Comparison of ENCODE assay signal across 8 mouse cellular contexts in genomic region chr4:149307596-149308490, GRCm38 (mm10). TPM values are rescaled to one million over a fixed set of nuclear protein-coding genes. Genes with fewer than 3 reads are reported as not detected.
DNase-seq lines count a peak whose midpoint lies in the region; ATAC-seq and TF ChIP-seq lines count a peak whose summit lies in the region.

Kif1b (minus strand) TSS chr4:149307693.

- DNase-seq in MEL (ENCODE audit: low read depth, low spot score), result peak; percentile 95
- peak; percentile 97 to 100 for DNase-seq in cerebellum, adult 2 months
- peak; percentile 98 for DNase-seq in forelimb bud, embryonic 11.5 days (ENCODE audit: low read depth, low spot score)
- DNase-seq in layer of hippocampus, adult 9-10 months (ENCODE audit: low spot score), result peak; percentile 98
- peak; percentile 100 for DNase-seq in ovary, postnatal 10 days (ENCODE audit: low spot score)
- DNase-seq in thymus, postnatal 10 days (ENCODE audit: low spot score in 2 of 2), result peak; percentile 92 to 99

- peak; percentile 72 to 98 (median 84) for TF ChIP-seq CTCF in MEL (IDR thresholded peaks at IDR 0.05 in 2 of 3, conservative IDR thresholded peaks at IDR 0.05 in 1 of 3; ENCODE audit: control insufficient read depth in 1 of 3, insufficient read depth in 1 of 3, low read depth in 2 of 3, low read length in 3 of 3, poor library complexity in 1 of 3, severe bottlenecking in 1 of 3)
- TF ChIP-seq CTCF in cerebellum, adult 2 months (IDR thresholded peaks at IDR 0.05; ENCODE audit: borderline replicate concordance, insufficient read depth, low read depth, low read length), result peak; percentile 84

- H3K4me3 ChIP-seq in MEL (ENCODE audit: control insufficient read depth in 1 of 2, insufficient read depth in 1 of 2, low read depth in 2 of 2, low read length in 2 of 2), result peak within 1 kb of the TSS; percentile 76 to 91
- peak within 1 kb of the TSS; percentile 88 for H3K4me3 ChIP-seq in cerebellum, adult 2 months (replicated peaks; ENCODE audit: insufficient read depth, low read depth, low read length)
- peak within 1 kb of the TSS; percentile 64 for H3K4me3 ChIP-seq in lung, embryonic 16.5 days (ENCODE audit: low read length)

- WGBS in cerebellum, adult 2 months, result under 1% methylated on average over 79 of the region's 79 CpGs
- WGBS in lung, embryonic 16.5 days, result under 1% methylated on average over 79 of the region's 79 CpGs

- H3K79me2 ChIP-seq in MEL (ENCODE audit: control insufficient read depth, insufficient read depth, low read length, poor library complexity), result peaks cover 5% of the 10 kb centered on the region

- H3K4me1 ChIP-seq in MEL (ENCODE audit: control insufficient read depth in 1 of 2, insufficient read depth in 2 of 2, low read length in 2 of 2), result peaks cover 4 to 13% of the 10 kb centered on the region in 2 experiments
- peaks cover 7% of the 10 kb centered on the region; the same call in 1 of the 2 replicates for H3K4me1 ChIP-seq in cerebellum, adult 2 months (ENCODE audit: control insufficient read depth, insufficient read depth, low read length)
- peaks cover 23% of the 10 kb centered on the region for H3K4me1 ChIP-seq in lung, embryonic 16.5 days (replicated peaks; ENCODE audit: control insufficient read depth, insufficient read depth, low read length)

- peaks cover 0 to 3% of the 10 kb centered on the region in 2 experiments; a peak in 1 of 4 replicates for H3K36me3 ChIP-seq in MEL (ENCODE audit: control insufficient read depth in 1 of 2, insufficient read depth in 2 of 2, low read length in 2 of 2)
- H3K36me3 ChIP-seq in lung, embryonic 16.5 days (ENCODE audit: control insufficient read depth, insufficient read depth, low read length), result no peaks in the 10 kb centered on the region

- no peaks in the 10 kb centered on the region for H3K9me3 ChIP-seq in MEL (replicated peaks; ENCODE audit: insufficient read depth, low read length)
- no peaks in the 10 kb centered on the region for H3K9me3 ChIP-seq in lung, embryonic 16.5 days (ENCODE audit: control insufficient read depth, low read length)

- peak within 1 kb of the TSS; percentile 82 for H3K9ac ChIP-seq in MEL (ENCODE audit: control insufficient read depth, low read depth, low read length, poor library complexity, severe bottlenecking)
- peak within 1 kb of the TSS; percentile 89 for H3K9ac ChIP-seq in lung, embryonic 16.5 days (ENCODE audit: low read length)

- peak within 1 kb of the TSS; percentile 80 for H3K4me2 ChIP-seq in lung, embryonic 16.5 days (ENCODE audit: low read depth, low read length)

- H3K27me3 ChIP-seq in MEL (ENCODE audit: control insufficient read depth in 1 of 2, insufficient read depth in 2 of 2, low read length in 2 of 2), result no peaks in the 10 kb centered on the region
- H3K27me3 ChIP-seq in cerebellum, adult 2 months (ENCODE audit: control insufficient read depth, insufficient read depth, low read length), result no peaks in the 10 kb centered on the region
- H3K27me3 ChIP-seq in lung, embryonic 16.5 days (ENCODE audit: control insufficient read depth, insufficient read depth, low read depth, low read length), result no peaks in the 10 kb centered on the region

- no peak; the same call in 1 of the 2 replicates for TF ChIP-seq RAD21 in MEL (IDR thresholded peaks at IDR 0.05; ENCODE audit: low read depth, low read length)

- peak; percentile 78 to 82 for TF ChIP-seq POLR2A in MEL (IDR thresholded peaks at IDR 0.05; ENCODE audit: control insufficient read depth in 1 of 2, insufficient read depth in 1 of 2, low read depth in 1 of 2, low read length in 2 of 2, poor library complexity in 1 of 2)
- peak; percentile 91 for TF ChIP-seq POLR2A in cerebellum, adult 2 months (IDR thresholded peaks at IDR 0.05; ENCODE audit: borderline replicate concordance, insufficient read depth, low read length)

- ATAC-seq in hematopoietic stem cell, adult 5-6 weeks (replicated peaks in 1 of 2; ENCODE audit: insufficient read depth in 1 of 2, low FRiP score in 2 of 2, low TSS enrichment in 1 of 2, low read depth in 1 of 2, poor library complexity in 2 of 2, severe bottlenecking in 2 of 2), result peak; percentile 95 to 99
- peak; percentile 99 for ATAC-seq in lung, embryonic 16.5 days (ENCODE audit: low read depth)

- no peak for TF ChIP-seq EP300 in MEL (IDR thresholded peaks at IDR 0.05; ENCODE audit: low read depth in 1 of 2, low read length in 2 of 2)

- no peak within 1 kb of the TSS for H3K27ac ChIP-seq in MEL (ENCODE audit: control insufficient read depth, low read depth, low read length)
- peak within 1 kb of the TSS; percentile 92 for H3K27ac ChIP-seq in cerebellum, adult 2 months (ENCODE audit: insufficient read depth, low read length)
- peak within 1 kb of the TSS; percentile 84 for H3K27ac ChIP-seq in lung, embryonic 16.5 days (ENCODE audit: low read length)

TF ChIP-seq in MEL, 35 proteins besides CTCF, POLR2A, EP300 and RAD21:
- TF ChIP-seq TBP (IDR thresholded peaks at IDR 0.05; ENCODE audit: low read depth, low read length), result peak; percentile 39; the same call in 1 of the 2 replicates
- TF ChIP-seq MYB (IDR thresholded peaks at IDR 0.05; ENCODE audit: low read depth, low read length), result no peak
- TF ChIP-seq SMC3 (IDR thresholded peaks at IDR 0.05; ENCODE audit: low read depth, low read length), result peak; percentile 45
- no peak for TF ChIP-seq RCOR1 (IDR thresholded peaks at IDR 0.05; ENCODE audit: low read depth, low read length)
- no peak for TF ChIP-seq GABPA (IDR thresholded peaks at IDR 0.05; ENCODE audit: low read depth, low read length)
- peak; percentile 74 for TF ChIP-seq NELFE (IDR thresholded peaks at IDR 0.05; ENCODE audit: low read depth, low read length)
- TF ChIP-seq USF2 (IDR thresholded peaks at IDR 0.05; ENCODE audit: borderline replicate concordance in 1 of 2, insufficient read depth in 1 of 2, low read depth in 1 of 2, low read length in 2 of 2), result no peak
- no peak for TF ChIP-seq TAL1 (IDR thresholded peaks at IDR 0.05; ENCODE audit: low read length)
- no peak for TF ChIP-seq POLR2AphosphoS5 (IDR thresholded peaks at IDR 0.05; ENCODE audit: borderline replicate concordance, low read depth, low read length)
- TF ChIP-seq BHLHE40 (IDR thresholded peaks at IDR 0.05; ENCODE audit: borderline replicate concordance, low read depth, low read length), result no peak
- no peak for TF ChIP-seq USF1 (IDR thresholded peaks at IDR 0.05; ENCODE audit: low read depth, low read length)
- TF ChIP-seq MXI1 (IDR thresholded peaks at IDR 0.05; ENCODE audit: low read depth, low read length), result peak; percentile 25; the same call in 1 of the 2 replicates
- TF ChIP-seq NRF1 (IDR thresholded peaks at IDR 0.05; ENCODE audit: insufficient read depth, low read depth, low read length, poor library complexity, severe bottlenecking), result peak; percentile 49
- no peak for TF ChIP-seq MAFK (IDR thresholded peaks at IDR 0.05; ENCODE audit: borderline replicate concordance, low read depth, low read length)
- no peak for TF ChIP-seq ZKSCAN1 (IDR thresholded peaks at IDR 0.05; ENCODE audit: low read depth, low read length)
- no peak for TF ChIP-seq UBTF (IDR thresholded peaks at IDR 0.05; ENCODE audit: borderline replicate concordance, insufficient read depth, low read depth, low read length)
- TF ChIP-seq HCFC1 (IDR thresholded peaks at IDR 0.05; ENCODE audit: low read depth, low read length), result 0 out of 2 replicates have a peak, but pooled peaks have one; percentile 69
- peak; percentile 11; the same call in 1 of the 2 replicates for TF ChIP-seq MAX (IDR thresholded peaks at IDR 0.05; ENCODE audit: low read length)
- TF ChIP-seq ZNF384 (IDR thresholded peaks at IDR 0.05; ENCODE audit: low read depth, low read length), result no peak
- peak; percentile 51; the same call in 1 of the 2 replicates for TF ChIP-seq MAZ (IDR thresholded peaks at IDR 0.05; ENCODE audit: low read depth, low read length)
- no peak for TF ChIP-seq MEF2A (IDR thresholded peaks at IDR 0.05; ENCODE audit: extremely low read depth, insufficient replicate concordance, low read depth, low read length, poor library complexity, severe bottlenecking)
- TF ChIP-seq SIN3A (IDR thresholded peaks at IDR 0.05; ENCODE audit: low read length), result peak; percentile 78; the same call in 1 of the 2 replicates
- TF ChIP-seq KAT2A (conservative IDR thresholded peaks at IDR 0.05; ENCODE audit: low read depth, low read length), result no peak; the same call in 1 of the 2 replicates
- TF ChIP-seq TCF12 (IDR thresholded peaks at IDR 0.05; ENCODE audit: low read depth, low read length), result 0 out of 2 replicates have a peak, but pooled peaks have one; percentile 47
- no peak for TF ChIP-seq E2F4 (IDR thresholded peaks at IDR 0.05; ENCODE audit: borderline replicate concordance, low read depth, low read length)
- TF ChIP-seq ELF1 (IDR thresholded peaks at IDR 0.05; ENCODE audit: low read depth, low read length), result no peak
- TF ChIP-seq GATA1 (IDR thresholded peaks at IDR 0.05; ENCODE audit: low read depth, low read length), result no peak
- TF ChIP-seq ZC3H11A (IDR thresholded peaks at IDR 0.05; ENCODE audit: low read depth, low read length), result no peak
- TF ChIP-seq ETS1 (IDR thresholded peaks at IDR 0.05; ENCODE audit: low read depth, low read length), result no peak
- TF ChIP-seq MYC (IDR thresholded peaks at IDR 0.05; ENCODE audit: low read depth, low read length), result no peak
- peak; percentile 83; the same call in 1 of the 2 replicates for TF ChIP-seq ZMIZ1 (IDR thresholded peaks at IDR 0.05; ENCODE audit: low read depth, low read length)
- TF ChIP-seq CHD1 (IDR thresholded peaks at IDR 0.05; ENCODE audit: low read depth, low read length), result no peak
- no peak for TF ChIP-seq JUND (IDR thresholded peaks at IDR 0.05; ENCODE audit: low read depth, low read length)
- TF ChIP-seq CHD2 (IDR thresholded peaks at IDR 0.05; ENCODE audit: low read length), result peak; percentile 79
- TF ChIP-seq POLR2AphosphoS2 (IDR thresholded peaks at IDR 0.05; ENCODE audit: low read length), result no peak

RNA-seq across cellular contexts. Expression of gene Kif1b, which starts in this region (rescaled TPM):
- total RNA-seq in MEL (2012; rRNA removed), result 8.8 and 9.1 TPM in 2 replicates
- polyA plus RNA-seq in MEL (2012; ENCODE audit: insufficient read depth in 1 of 2, insufficient read length in 2 of 2, low read depth in 1 of 2, low replicate concordance in 2 of 2, missing spikeins in 1 of 2), result 10 to 100 TPM; 16.3 to 20.2 TPM
- 254 and 264 TPM in 2 replicates for polyA plus RNA-seq in cerebellum, adult 2 months (2012; rRNA removed)
- total RNA-seq in hematopoietic stem cell, adult 5-6 weeks (2017), result 12.0 and 14.1 TPM in 2 replicates
- polyA plus RNA-seq in lung, embryonic 16.5 days (2015; fragmentation: Nextera tagmentation; extraction: Ambion mirVana), result 31.1 and 32.5 TPM in 2 replicates
